Mouse (Mus musculus) heart, postnatal 0 days (tissue): Measurements from ENCODE around the gene Abca9.

Source experiments
- CTCF ChIP-seq: IDR thresholded peaks from 2 replicates; pipeline ENCODE4 v1.5.1; 2016; ENCODE audit warnings: antibody characterized with exemption, control low read depth, low read depth
- EP300 ChIP-seq: IDR thresholded peaks from 2 replicates; pipeline ENCODE4 v1.6.1; 2016; ENCODE audit warnings: antibody characterized with exemption, low read depth

DNA sequence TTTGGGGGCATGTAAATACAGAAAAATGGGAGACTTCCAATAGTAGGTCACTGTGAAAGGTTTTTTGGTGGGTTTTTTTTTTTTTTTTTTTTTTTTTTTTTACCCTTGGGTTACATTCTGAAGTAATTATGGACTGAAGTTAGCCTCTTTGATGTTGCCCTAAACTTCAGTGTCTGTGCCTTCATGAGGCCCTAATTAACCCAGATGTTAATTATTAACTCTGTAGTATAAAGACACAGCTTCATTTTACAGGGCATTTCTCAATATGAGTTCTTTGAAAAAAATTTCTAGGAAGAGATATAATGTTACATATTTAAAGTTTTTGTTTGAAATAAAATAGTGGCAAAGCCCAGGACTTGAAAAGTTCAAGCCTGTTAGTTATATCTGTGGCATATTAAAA, 2.6 kb downstream of the Abca9 start:
- TF ChIP-seq CTCF (no peak), EP300 (no peak)
